Mouse (Mus musculus): ENCODE results near the gene Acbd6.

DNA sequence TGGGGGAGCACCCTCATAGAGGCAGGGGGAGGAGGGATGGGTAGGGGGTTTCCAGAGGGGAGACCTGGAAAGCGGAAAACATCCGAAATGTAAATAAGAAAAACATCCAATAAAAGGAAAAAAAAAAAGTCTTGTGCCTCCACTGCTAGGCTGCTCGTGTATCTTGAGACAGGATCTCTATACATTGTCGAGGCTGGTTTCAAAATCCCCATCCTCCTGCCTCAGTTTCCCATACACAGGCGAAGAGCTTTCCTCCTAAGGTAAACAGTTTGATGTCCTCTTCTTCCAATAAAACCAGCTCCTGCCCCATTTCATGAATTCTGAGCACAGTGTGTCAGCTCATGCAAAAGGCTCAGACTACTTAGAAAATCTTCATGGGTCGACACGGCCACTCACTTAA lies 19.9 kb upstream of the Acbd6 start:
- TF ChIP-seq CTCF (IDR thresholded peaks at IDR 0.05; ENCODE audit: borderline replicate concordance, control insufficient read depth, extremely low read depth, insufficient read depth, low read length, poor library complexity) (no peak), POLR2A (IDR thresholded peaks at IDR 0.05; ENCODE audit: control insufficient read depth, extremely low read depth, insufficient read depth, low read length, poor library complexity) (no peak)

Measured in thymus, adult 2 months (tissue).